Mouse (Mus musculus): ENCODE measurements at regions not wholly inside any gene's neighbourhood (a gene's known extent, or its start where the extent isn't known, plus 50 kb on each side); places are given as distances from the start of the nearest gene placed in this dataset.

DNA sequence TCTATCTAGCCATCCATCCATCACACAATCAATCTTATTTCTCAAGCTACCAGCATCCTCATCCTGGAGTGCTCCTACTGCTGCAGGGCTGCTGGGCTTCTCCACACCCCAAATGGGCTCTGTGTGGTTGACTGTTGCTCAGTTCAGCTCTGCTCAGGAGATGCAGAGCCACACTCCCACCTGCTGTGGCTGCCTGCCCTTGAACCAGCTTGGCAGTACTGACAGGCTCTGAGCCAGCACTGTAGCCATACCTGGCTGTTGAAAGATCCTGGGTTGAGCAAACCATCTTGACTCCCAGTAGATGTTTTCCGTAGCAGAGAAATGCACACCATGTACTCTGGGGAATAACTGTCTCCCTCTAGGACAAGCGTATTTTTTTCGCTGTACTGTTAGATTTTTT is 392.6 kb downstream of the Matn1 start:
- peak; percentile 26 to 56 for DNase-seq
- H3K4me1 ChIP-seq (ENCODE audit: control insufficient read depth, insufficient read depth, low read length): peaks cover 4% of the 10 kb centered on the region; the same call in 1 of the 2 replicates
- 57% methylated on average over 3 of the region's 3 CpGs for WGBS
- no peak overlapping the region for H3K4me3 ChIP-seq (replicated peaks; ENCODE audit: insufficient read depth, low read depth, low read length)
- H3K27me3 ChIP-seq (ENCODE audit: control insufficient read depth, insufficient read depth, low read length): no peaks in the 10 kb centered on the region; the same call in 1 of the 2 replicates
- no peak for TF ChIP-seq CTCF (IDR thresholded peaks at IDR 0.05; ENCODE audit: borderline replicate concordance, insufficient read depth, low read depth, low read length)
- no peak for TF ChIP-seq POLR2A (IDR thresholded peaks at IDR 0.05; ENCODE audit: borderline replicate concordance, insufficient read depth, low read length)
- H3K27ac ChIP-seq (ENCODE audit: insufficient read depth, low read length): no peak overlapping the region

- Histone ChIP-seq H3K4me3 (replicated peaks; ENCODE audit: insufficient read depth, low read depth, low read length) (no peak overlapping the region), H3K4me1 (ENCODE audit: control insufficient read depth, insufficient read depth, low read length) (peaks cover 4% of the 10 kb centered on the region; the same call in 1 of the 2 replicates), H3K27ac (ENCODE audit: insufficient read depth, low read length) (no peak overlapping the region), H3K27me3 (ENCODE audit: control insufficient read depth, insufficient read depth, low read length) (no peaks in the 10 kb centered on the region; the same call in 1 of the 2 replicates)
- 57% methylated on average over 9 of the region's 9 CpGs for WGBS
- TF ChIP-seq CTCF (IDR thresholded peaks at IDR 0.05; ENCODE audit: borderline replicate concordance, insufficient read depth, low read depth, low read length): no peak
- DNase-seq: no peak
Measured at GRCm38 (mm10) chr4:131340993-131341695, 397.0 kb downstream of the Matn1 start.

DNA sequence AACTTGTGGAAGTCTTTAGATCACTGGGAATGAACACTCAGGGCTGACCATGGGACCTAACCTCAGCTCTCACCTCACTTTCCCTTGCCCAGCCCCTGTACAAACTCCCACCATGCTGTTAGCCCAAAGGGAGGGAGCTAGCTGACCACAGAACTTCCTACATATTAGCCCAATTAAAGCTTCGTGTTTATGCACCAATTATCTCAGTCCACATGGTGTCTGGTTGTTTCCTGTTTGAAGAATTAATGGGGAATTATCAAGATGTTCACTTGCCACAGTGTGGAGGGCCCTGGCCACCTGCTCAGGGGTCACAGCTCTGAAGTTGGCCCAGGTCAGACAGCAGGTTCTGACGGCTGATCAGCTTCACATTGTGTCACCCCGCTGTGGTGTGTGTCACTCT is 402.5 kb downstream of the Matn1 start:
- DNase-seq: no peak
- H3K27ac ChIP-seq (ENCODE audit: insufficient read depth, low read length): no peak overlapping the region
- H3K27me3 ChIP-seq (ENCODE audit: control insufficient read depth, insufficient read depth, low read length): no peaks in the 10 kb centered on the region
- WGBS: 62% methylated on average over 3 of the region's 3 CpGs
- TF ChIP-seq CTCF (IDR thresholded peaks at IDR 0.05; ENCODE audit: borderline replicate concordance, insufficient read depth, low read depth, low read length): no peak
- TF ChIP-seq POLR2A (IDR thresholded peaks at IDR 0.05; ENCODE audit: borderline replicate concordance, insufficient read depth, low read length): no peak
- no peaks in the 10 kb centered on the region for H3K4me1 ChIP-seq (ENCODE audit: control insufficient read depth, insufficient read depth, low read length)
- no peak overlapping the region for H3K4me3 ChIP-seq (replicated peaks; ENCODE audit: insufficient read depth, low read depth, low read length)

- no peak for DNase-seq
- Histone ChIP-seq H3K27ac (ENCODE audit: insufficient read depth, low read length) (no peak overlapping the region), H3K4me1 (ENCODE audit: control insufficient read depth, insufficient read depth, low read length) (no peaks in the 10 kb centered on the region), H3K4me3 (replicated peaks; ENCODE audit: insufficient read depth, low read depth, low read length) (no peak overlapping the region), H3K27me3 (ENCODE audit: control insufficient read depth, insufficient read depth, low read length) (no peaks in the 10 kb centered on the region)
- WGBS: 77% methylated on average over 7 of the region's 7 CpGs
- TF ChIP-seq CTCF (IDR thresholded peaks at IDR 0.05; ENCODE audit: borderline replicate concordance, insufficient read depth, low read depth, low read length) (no peak), POLR2A (IDR thresholded peaks at IDR 0.05; ENCODE audit: borderline replicate concordance, insufficient read depth, low read length) (no peak)
Measured at GRCm38 (mm10) chr4:131350268-131350667, 406.1 kb downstream of the Matn1 start.

DNA sequence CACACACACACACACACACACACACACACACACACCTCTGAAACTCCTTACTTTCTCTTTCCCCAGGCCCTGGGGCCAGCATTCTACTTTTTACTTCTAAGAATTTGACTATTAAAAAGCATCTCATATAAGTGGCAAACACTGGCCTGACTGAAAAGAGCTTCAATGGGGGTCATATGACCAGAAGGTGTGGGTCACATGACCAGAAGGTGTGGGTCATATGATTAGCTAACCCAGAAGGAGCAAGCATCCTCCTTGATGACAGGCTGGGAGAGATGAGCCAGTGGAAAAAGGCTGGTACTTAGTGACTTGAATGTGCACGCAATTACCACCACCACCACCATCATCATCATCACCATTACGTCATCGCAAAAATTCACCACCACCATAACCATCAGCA is 410.7 kb downstream of the Matn1 start:
- no peak for DNase-seq
- H3K4me3 ChIP-seq (replicated peaks; ENCODE audit: insufficient read depth, low read depth, low read length): no peak overlapping the region
- H3K27ac ChIP-seq (ENCODE audit: insufficient read depth, low read length): no peak overlapping the region
- WGBS: 95% methylated on average over 3 of the region's 3 CpGs
- TF ChIP-seq CTCF (IDR thresholded peaks at IDR 0.05; ENCODE audit: borderline replicate concordance, insufficient read depth, low read depth, low read length) (no peak), POLR2A (IDR thresholded peaks at IDR 0.05; ENCODE audit: borderline replicate concordance, insufficient read depth, low read length) (no peak)
- H3K4me1 ChIP-seq (ENCODE audit: control insufficient read depth, insufficient read depth, low read length): no peaks in the 10 kb centered on the region
- no peaks in the 10 kb centered on the region for H3K27me3 ChIP-seq (ENCODE audit: control insufficient read depth, insufficient read depth, low read length)

- Histone ChIP-seq H3K27ac (ENCODE audit: insufficient read depth, low read length) (no peak overlapping the region), H3K4me3 (replicated peaks; ENCODE audit: insufficient read depth, low read depth, low read length) (no peak overlapping the region), H3K4me1 (ENCODE audit: control insufficient read depth, insufficient read depth, low read length) (no peaks in the 10 kb centered on the region), H3K27me3 (ENCODE audit: control insufficient read depth, insufficient read depth, low read length) (no peaks in the 10 kb centered on the region)
- WGBS: 59% methylated on average over 12 of the region's 12 CpGs
- TF ChIP-seq POLR2A (IDR thresholded peaks at IDR 0.05; ENCODE audit: borderline replicate concordance, insufficient read depth, low read length) (no peak), CTCF (IDR thresholded peaks at IDR 0.05; ENCODE audit: borderline replicate concordance, insufficient read depth, low read depth, low read length) (no peak)
- no peak for DNase-seq
Measured at GRCm38 (mm10) chr4:131355526-131355991, 411.4 kb downstream of the Matn1 start.

DNA sequence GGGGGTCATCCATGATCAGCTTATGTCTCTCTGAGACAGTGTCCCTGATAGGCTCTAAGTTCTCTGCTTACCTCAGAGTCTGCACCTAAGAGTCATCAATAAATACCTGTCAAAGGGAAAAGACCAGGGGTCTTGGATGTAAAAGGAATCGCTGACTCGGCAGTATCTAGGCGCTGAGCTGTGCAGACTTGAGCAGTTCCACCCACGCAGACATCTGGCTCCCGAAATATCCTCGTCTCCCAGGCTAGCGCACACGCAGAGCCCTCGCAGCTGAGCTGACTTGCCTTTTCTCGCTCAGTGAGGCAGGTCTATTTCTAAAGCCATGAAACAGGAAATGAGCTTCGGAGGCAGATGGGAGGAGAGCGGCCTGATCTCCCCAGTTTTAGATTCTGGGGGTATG is 412.1 kb downstream of the Matn1 start:
- TF ChIP-seq POLR2A (IDR thresholded peaks at IDR 0.05; ENCODE audit: borderline replicate concordance, insufficient read depth, low read length) (no peak), CTCF (IDR thresholded peaks at IDR 0.05; ENCODE audit: borderline replicate concordance, insufficient read depth, low read depth, low read length) (no peak)
- Histone ChIP-seq H3K4me3 (replicated peaks; ENCODE audit: insufficient read depth, low read depth, low read length) (no peak overlapping the region), H3K27ac (ENCODE audit: insufficient read depth, low read length) (no peak overlapping the region), H3K27me3 (ENCODE audit: control insufficient read depth, insufficient read depth, low read length) (no peaks in the 10 kb centered on the region), H3K4me1 (ENCODE audit: control insufficient read depth, insufficient read depth, low read length) (no peaks in the 10 kb centered on the region)
- DNase-seq: no peak
- 79% methylated on average over 12 of the region's 12 CpGs for WGBS

- DNase-seq: no peak
- H3K4me3 ChIP-seq (replicated peaks; ENCODE audit: insufficient read depth, low read depth, low read length): no peak overlapping the region
- TF ChIP-seq CTCF (IDR thresholded peaks at IDR 0.05; ENCODE audit: borderline replicate concordance, insufficient read depth, low read depth, low read length) (no peak), POLR2A (IDR thresholded peaks at IDR 0.05; ENCODE audit: borderline replicate concordance, insufficient read depth, low read length) (no peak)
- H3K27ac ChIP-seq (ENCODE audit: insufficient read depth, low read length): no peak overlapping the region
- H3K27me3 ChIP-seq (ENCODE audit: control insufficient read depth, insufficient read depth, low read length): no peaks in the 10 kb centered on the region
- no peaks in the 10 kb centered on the region for H3K4me1 ChIP-seq (ENCODE audit: control insufficient read depth, insufficient read depth, low read length)
- 88% methylated on average over 1 of the region's 1 CpGs for WGBS
Measured at GRCm38 (mm10) chr4:131363030-131363429, 418.8 kb downstream of the Matn1 start.

Data from cerebellum, adult 2 months (tissue).